Mouse (Mus musculus): ENCODE data around the gene Arl9. TPM values are rescaled to one million over a fixed set of nuclear protein-coding genes. Genes with fewer than 3 reads are reported as not detected.

Arl9 gene
- not detected in 2 replicates for polyA plus RNA-seq (2012; rRNA removed)

DNA sequence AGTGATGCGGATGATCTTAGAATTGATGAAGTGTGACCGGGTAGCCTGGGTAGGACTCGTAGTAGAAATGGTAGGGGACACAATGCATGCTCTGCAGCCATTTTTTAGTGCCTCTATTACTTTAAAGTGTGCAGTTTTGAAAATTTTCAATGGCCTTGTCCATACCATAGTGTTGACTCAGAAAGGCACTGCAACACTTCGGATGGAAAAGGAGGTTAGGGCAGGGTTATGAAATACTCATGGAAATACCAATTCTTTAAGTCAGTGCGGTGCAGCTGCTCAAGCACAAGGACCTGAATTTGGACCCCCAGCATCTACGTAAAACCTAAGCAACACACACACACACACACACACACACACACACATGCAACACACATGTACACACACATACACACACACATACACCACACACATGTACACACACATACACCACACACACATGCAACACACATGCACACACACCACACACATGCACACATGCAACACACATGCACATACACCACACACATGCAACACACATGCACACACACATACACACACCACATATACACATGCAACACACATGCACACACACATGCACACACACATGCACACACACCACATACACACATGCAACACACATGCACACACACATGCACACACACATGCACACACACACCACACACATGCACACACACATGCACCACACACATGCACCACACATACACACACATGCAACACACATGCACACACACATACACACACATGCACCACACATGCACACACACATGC, at the start of gene Arl9:
Arl9 (plus strand) TSS at position 5 of the 771 bp plus-strand sequence.

DNA sequence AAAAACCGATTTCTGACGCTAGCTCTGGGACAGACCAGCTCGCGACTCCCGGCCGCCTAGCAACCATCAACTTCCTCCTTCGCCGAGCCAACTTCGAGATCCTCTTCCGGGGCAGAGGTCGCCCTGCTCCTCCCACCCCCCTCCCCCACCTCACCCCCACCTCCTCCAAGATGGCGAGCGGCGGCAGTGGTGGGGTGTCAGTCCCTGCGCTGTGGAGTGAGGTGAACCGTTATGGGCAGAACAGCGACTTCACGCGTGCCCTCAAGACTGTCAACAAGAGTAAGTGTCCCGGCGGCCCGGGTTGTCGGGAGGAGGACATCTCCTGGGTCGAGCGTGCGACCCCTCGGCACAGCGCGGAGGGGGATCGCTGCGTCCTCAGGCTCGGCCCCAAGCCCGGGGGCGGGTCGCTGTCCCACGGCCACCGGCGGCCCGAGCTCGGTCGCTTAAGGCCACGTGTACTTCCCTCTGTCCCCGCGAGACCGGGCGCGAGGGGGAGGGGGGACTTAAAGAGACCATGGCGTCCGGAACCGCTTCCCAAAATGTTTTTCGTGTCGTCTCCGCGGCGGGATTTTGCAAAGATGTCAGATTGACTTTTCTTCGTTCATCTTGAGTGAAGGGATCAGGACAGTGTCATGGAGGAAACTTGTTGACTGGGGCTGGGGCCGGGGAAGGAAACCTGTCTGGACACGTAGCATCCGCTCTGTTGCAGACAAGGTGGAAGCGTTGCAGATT, 29.1 kb upstream of the Arl9 start, which contains the start of gene Srp72:
Srp72 (plus strand) TSS at position 130 of the 732 bp plus-strand sequence.

DNA sequence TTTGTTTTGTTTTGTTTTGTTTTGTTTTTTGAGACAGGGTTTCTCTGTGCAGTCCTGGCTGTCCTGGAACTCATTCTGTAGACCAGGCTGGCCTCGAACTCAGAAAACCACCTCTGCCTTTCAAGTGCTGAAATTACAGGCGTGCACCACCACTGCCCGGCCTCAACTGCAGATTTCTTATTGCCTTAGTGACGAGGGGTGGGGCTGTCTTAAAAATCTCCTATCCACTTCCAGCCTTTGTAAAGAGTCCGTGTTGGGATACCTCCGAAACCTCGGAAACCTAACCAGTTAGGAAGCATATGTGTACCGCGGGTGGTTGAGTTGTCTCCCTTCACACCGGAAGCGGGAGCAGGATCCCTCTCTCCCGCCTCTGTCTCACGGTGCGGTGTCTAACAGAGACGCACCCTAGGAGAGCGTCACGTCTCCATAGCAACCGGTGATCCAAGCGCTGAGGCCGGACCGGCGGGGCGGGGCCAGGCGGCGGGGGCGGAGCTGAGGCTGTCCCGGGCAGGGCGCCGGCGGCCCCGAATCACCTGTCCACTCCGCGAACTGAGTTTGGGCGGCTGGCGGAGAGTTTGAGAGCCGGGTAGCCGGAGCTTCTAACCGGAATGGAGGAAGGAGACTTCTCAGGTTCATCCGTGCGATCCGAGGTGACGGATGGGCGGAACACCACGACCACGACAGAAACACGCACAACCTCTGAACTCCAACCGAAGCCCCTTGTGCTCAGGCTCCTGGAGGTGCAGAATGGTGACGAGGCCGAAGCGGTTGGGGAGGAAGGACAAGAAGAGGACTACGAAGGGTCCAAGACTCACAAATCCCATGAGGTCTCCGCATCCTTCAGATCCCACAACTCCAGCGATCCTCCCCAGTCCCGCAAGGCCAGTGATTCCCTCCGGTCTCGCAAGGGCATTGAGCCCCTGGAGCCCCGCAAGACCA, 12.0 kb downstream of the Arl9 start, which contains the start of gene Thegl:
Thegl (plus strand) TSS at position 480 of the 939 bp plus-strand sequence.

Other genes with a start within 250 kb of the Arl9 start
- 0.92 and 2.8 TPM in 2 replicates for gene Aasdh, start 98.5 kb upstream of the Arl9 start, polyA plus RNA-seq (2012; rRNA removed)
- 14.8 and 16.9 TPM in 2 replicates for gene Paics, start 52.7 kb upstream of the Arl9 start, polyA plus RNA-seq (2012; rRNA removed)
- 0.87 and 1.2 TPM in 2 replicates for gene Ppat, start 52.5 kb upstream of the Arl9 start, polyA plus RNA-seq (2012; rRNA removed)
- gene Srp72, start 29.4 kb upstream of the Arl9 start, polyA plus RNA-seq (2012; rRNA removed) = 1.5 and 3.5 TPM in 2 replicates
- gene Thegl, start 12.0 kb downstream of the Arl9 start, polyA plus RNA-seq (2012; rRNA removed) = not detected in 2 replicates
- gene Hopx, start 111.1 kb downstream of the Arl9 start, polyA plus RNA-seq (2012; rRNA removed) = 33.8 and 76.6 TPM in 2 replicates
- 0.15 and 0.92 TPM in 2 replicates for gene Spink2, start 207.4 kb downstream of the Arl9 start, polyA plus RNA-seq (2012; rRNA removed)